Mouse (Mus musculus): ENCODE results near the gene Sec61b.

GRCm38 (mm10) chr4:47499121-47499545, 24.7 kb downstream of the Sec61b start:
- TF ChIP-seq CTCF (IDR thresholded peaks at IDR 0.05; ENCODE audit: low read depth) (no peak), EP300 (optimal IDR thresholded peaks at IDR 0.05) (no peak)
